Mouse (Mus musculus): Measurements from ENCODE around the gene Abcg2. TPM values are rescaled to one million over a fixed set of nuclear protein-coding genes. Genes with fewer than 3 reads are reported as not detected.
"Not testable (repeated sequence)": the region's sequence is repeated elsewhere in the genome, so short reads cannot be mapped to it uniquely, and the experiment has no call there.

The Abcg2 gene
- polyA plus RNA-seq, 1 experiment from 2014 or later, result 66.9 TPM

- H3K36me3 ChIP-seq; H3K9me3 ChIP-seq; H3K4me1 ChIP-seq; H3K4me3 ChIP-seq (replicated peaks); H3K27ac ChIP-seq; H3K9ac ChIP-seq; H3K4me2 ChIP-seq; H3K27me3 ChIP-seq (replicated peaks): not testable (repeated sequence)
- 0 out of 2 replicates have a peak, but pooled peaks have one; percentile 38 for ATAC-seq (ENCODE audit: insufficient read depth, low FRiP score, low read depth)
- 58% methylated on average over 3 of the region's 3 CpGs for WGBS
Measured at GRCm38 (mm10) chr6:58603485-58604090, 19.3 kb downstream of the Abcg2 start.

DNA sequence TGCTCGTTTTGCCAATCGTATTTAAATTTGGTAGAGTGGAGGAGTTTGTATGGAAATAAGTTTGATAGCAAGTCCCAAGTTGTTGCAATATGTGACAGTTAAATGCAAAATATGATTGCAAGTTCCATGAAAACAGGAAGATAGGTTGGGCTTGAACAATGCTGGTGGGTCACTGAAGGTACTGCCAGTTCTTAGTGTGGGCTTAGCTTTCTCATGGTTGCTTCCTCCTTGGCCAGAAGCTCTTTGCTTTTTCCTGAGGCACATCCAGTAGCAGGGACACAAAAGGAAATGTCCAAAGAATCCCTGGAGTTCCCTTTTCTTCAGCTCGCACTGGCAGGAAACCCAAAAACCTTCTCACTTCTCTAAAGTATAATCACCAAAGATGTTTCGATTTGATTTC lies 22.3 kb downstream of the Abcg2 start:
- Histone ChIP-seq H3K4me2 (no peak overlapping the region), H3K4me1 (0 out of 2 replicates have a peak, but pooled peaks cover 3% of the 10 kb centered on the region), H3K9me3 (no peaks in the 10 kb centered on the region), H3K9ac (no peak overlapping the region), H3K27ac (no peak overlapping the region), H3K4me3 (replicated peaks) (no peak overlapping the region), H3K36me3 (no peaks in the 10 kb centered on the region), H3K27me3 (replicated peaks) (no peaks in the 10 kb centered on the region)
- ATAC-seq (ENCODE audit: insufficient read depth, low FRiP score, low read depth), result no peak
- WGBS, result 84% methylated on average over 4 of the region's 4 CpGs

- Histone ChIP-seq H3K9ac (no peak overlapping the region), H3K4me2 (no peak overlapping the region), H3K27me3 (replicated peaks) (no peaks in the 10 kb centered on the region), H3K4me3 (replicated peaks) (no peak overlapping the region), H3K36me3 (no peaks in the 10 kb centered on the region), H3K9me3 (no peaks in the 10 kb centered on the region), H3K4me1 (0 out of 2 replicates have a peak, but pooled peaks cover 1% of the 10 kb centered on the region), H3K27ac (no peak overlapping the region)
- WGBS, result 74% methylated on average over 2 of the region's 2 CpGs
- no peak for ATAC-seq (ENCODE audit: insufficient read depth, low FRiP score, low read depth)
Measured at GRCm38 (mm10) chr6:58608422-58608821, 24.1 kb downstream of the Abcg2 start.

DNA sequence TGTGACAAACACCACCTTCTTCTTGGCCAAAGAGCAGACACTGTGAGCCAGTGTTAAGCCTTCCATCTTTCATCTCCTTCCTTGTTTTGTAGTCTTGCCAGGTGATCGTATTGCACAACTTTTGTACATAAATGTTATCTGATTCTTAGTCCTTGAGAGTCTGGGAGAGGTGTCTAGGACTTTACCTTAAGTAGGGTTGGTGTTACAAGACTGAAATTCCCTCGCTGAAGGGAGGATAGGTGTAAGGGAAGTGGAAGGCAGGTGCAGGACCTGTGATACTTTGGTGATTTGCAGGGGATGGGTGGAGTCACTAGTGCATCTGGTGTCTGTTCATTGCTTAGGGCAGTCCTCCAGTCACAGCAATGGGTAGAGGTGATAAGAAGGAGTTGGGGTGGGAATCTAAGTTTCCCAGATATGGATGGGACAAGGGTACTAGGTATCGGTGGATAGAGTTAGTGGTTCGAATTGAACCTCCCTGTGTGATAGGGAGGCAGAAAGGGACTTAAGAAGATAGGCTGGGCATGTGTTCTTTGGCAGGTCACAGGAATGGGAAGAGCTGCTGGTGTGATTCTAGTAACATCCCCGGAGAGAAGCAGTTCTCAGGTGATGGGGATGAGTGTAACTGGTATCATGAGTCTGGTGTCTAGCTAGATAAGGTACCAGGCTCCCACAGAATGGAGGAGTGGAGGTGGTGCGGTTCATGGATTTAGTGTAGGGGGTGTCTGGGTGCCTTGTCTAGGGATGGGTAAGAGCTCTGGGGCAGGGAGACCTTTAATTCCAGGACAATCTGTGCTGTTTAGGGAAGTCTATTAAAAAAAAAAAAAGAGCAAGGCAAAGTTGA lies 25.8 kb downstream of the Abcg2 start:
- Histone ChIP-seq H3K9me3 (no peaks in the 10 kb centered on the region), H3K27ac (no peak overlapping the region), H3K36me3 (no peaks in the 10 kb centered on the region), H3K9ac (no peak overlapping the region), H3K4me1 (no peaks in the 10 kb centered on the region), H3K4me2 (no peak overlapping the region), H3K4me3 (replicated peaks) (no peak overlapping the region), H3K27me3 (replicated peaks) (no peaks in the 10 kb centered on the region)
- ATAC-seq (ENCODE audit: insufficient read depth, low FRiP score, low read depth), result peak; percentile 66; the same call in 1 of the 2 replicates
- WGBS, result 83% methylated on average over 6 of the region's 6 CpGs

- H3K27me3 ChIP-seq (replicated peaks), result no peaks in the 10 kb centered on the region
- ATAC-seq (ENCODE audit: insufficient read depth, low FRiP score, low read depth), result peak; percentile 57; the same call in 1 of the 2 replicates
- no peaks in the 10 kb centered on the region for H3K36me3 ChIP-seq
- H3K4me2 ChIP-seq, result no peak overlapping the region
- no peak overlapping the region for H3K4me3 ChIP-seq (replicated peaks)
- WGBS, result 71% methylated on average over 4 of the region's 4 CpGs
- H3K9ac ChIP-seq, result no peak overlapping the region
- no peak overlapping the region for H3K27ac ChIP-seq
- H3K4me1 ChIP-seq, result no peaks in the 10 kb centered on the region
- H3K9me3 ChIP-seq, result no peaks in the 10 kb centered on the region
Measured at GRCm38 (mm10) chr6:58610760-58611654, 26.7 kb downstream of the Abcg2 start.

DNA sequence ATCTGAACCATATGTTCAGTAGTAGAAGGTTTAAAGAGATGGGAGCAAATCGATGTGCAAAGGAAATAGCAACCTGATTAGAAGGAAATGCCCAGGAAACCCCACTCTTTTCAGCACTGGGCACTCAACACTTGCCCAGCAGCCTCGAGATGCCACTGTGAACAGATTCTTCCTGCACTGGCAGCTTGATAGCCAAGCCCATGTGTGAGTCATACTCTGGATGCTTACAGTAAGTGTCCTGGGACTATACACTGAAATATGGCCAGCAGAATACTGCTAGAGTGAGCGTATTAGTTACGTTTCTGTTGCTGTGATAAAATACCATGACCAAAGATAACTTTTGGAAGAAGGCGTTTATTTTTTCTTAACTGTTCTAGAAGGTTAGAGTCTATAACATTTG lies 39.8 kb downstream of the Abcg2 start:
- Histone ChIP-seq H3K9ac (no peak overlapping the region), H3K4me2 (no peak overlapping the region), H3K27ac (no peak overlapping the region), H3K4me1 (no peaks in the 10 kb centered on the region), H3K4me3 (replicated peaks) (no peak overlapping the region), H3K36me3 (no peaks in the 10 kb centered on the region), H3K9me3 (no peaks in the 10 kb centered on the region), H3K27me3 (replicated peaks) (no peaks in the 10 kb centered on the region)
- WGBS, result 78% methylated on average over 5 of the region's 5 CpGs
- no peak for ATAC-seq (ENCODE audit: insufficient read depth, low FRiP score, low read depth)

DNA sequence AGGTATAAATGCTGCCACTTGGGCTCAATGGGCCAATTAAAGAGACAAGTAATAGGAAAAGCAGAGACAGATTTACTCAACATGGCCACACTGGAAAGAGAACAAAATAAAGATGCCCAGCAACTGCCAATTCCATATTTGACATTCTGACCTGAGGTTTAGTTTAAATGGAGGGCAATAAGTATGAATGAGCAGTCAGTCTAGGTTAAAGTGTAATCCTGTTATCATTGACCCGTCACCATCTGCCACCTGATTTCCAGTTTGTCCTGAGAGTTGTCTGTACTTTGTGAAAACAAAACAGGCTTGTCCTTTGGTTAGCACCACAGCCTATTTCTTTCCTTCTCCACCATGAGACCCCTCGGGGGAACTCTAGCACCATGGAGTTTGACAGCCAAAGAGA lies 44.9 kb downstream of the Abcg2 start:
- no peak overlapping the region for H3K9ac ChIP-seq
- H3K4me3 ChIP-seq (replicated peaks), result no peak overlapping the region
- no peak overlapping the region for H3K4me2 ChIP-seq
- H3K36me3 ChIP-seq, result no peaks in the 10 kb centered on the region
- H3K27ac ChIP-seq, result no peak overlapping the region
- H3K27me3 ChIP-seq (replicated peaks), result no peaks in the 10 kb centered on the region
- ATAC-seq (ENCODE audit: insufficient read depth, low FRiP score, low read depth), result no peak
- 75% methylated on average over 2 of the region's 2 CpGs for WGBS
- no peaks in the 10 kb centered on the region for H3K4me1 ChIP-seq
- H3K9me3 ChIP-seq, result no peaks in the 10 kb centered on the region

DNA sequence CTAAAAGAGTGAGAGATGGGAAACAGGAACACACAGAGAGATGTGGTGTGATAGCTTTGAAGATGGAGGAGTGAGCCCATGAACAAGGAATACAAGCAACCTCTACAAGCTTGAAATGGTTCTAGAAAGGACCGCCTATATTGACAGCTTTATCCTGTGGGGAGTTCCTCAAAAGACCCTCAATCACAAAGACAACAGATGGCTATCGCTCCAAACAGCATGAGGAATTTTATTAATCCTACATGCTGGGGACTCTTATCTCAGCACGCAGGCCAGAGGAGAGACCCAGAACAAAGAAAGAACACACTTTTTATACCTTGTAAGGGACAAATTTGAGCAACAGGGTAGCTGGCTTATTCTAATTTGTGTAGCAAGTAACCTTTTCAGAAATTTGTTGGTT lies 48.1 kb downstream of the Abcg2 start:
- Histone ChIP-seq H3K36me3 (no peaks in the 10 kb centered on the region), H3K9ac (no peak overlapping the region), H3K9me3 (no peaks in the 10 kb centered on the region), H3K4me2 (no peak overlapping the region), H3K27me3 (replicated peaks) (no peaks in the 10 kb centered on the region), H3K4me3 (replicated peaks) (no peak overlapping the region), H3K4me1 (no peaks in the 10 kb centered on the region), H3K27ac (no peak overlapping the region)
- no peak for ATAC-seq (ENCODE audit: insufficient read depth, low FRiP score, low read depth)
- 61% methylated on average over 3 of the region's 3 CpGs for WGBS

GRCm38 (mm10) chr6:58633731-58634130 lies 49.4 kb downstream of the Abcg2 start:
- H3K9ac ChIP-seq, result no peak overlapping the region
- H3K27me3 ChIP-seq (replicated peaks), result no peaks in the 10 kb centered on the region
- H3K36me3 ChIP-seq, result no peaks in the 10 kb centered on the region
- H3K27ac ChIP-seq, result no peak overlapping the region
- WGBS, result 84% methylated on average over 4 of the region's 4 CpGs
- peaks cover 4% of the 10 kb centered on the region; the same call in 1 of the 2 replicates for H3K4me1 ChIP-seq
- no peaks in the 10 kb centered on the region for H3K9me3 ChIP-seq
- ATAC-seq (ENCODE audit: insufficient read depth, low FRiP score, low read depth), result no peak
- H3K4me3 ChIP-seq (replicated peaks), result no peak overlapping the region
- H3K4me2 ChIP-seq, result no peak overlapping the region

GRCm38 (mm10) chr6:58638566-58638965 lies 54.2 kb downstream of the Abcg2 start:
- Histone ChIP-seq H3K9ac (no peak overlapping the region), H3K9me3 (no peaks in the 10 kb centered on the region), H3K36me3 (no peaks in the 10 kb centered on the region), H3K4me3 (replicated peaks) (no peak overlapping the region), H3K27ac (no peak overlapping the region), H3K4me1 (peaks cover 4% of the 10 kb centered on the region; the same call in 1 of the 2 replicates), H3K4me2 (no peak overlapping the region), H3K27me3 (replicated peaks) (no peaks in the 10 kb centered on the region)
- ATAC-seq (ENCODE audit: insufficient read depth, low FRiP score, low read depth), result no peak

- Histone ChIP-seq H3K4me2 (no peak overlapping the region), H3K4me3 (replicated peaks) (no peak overlapping the region), H3K4me1 (peaks cover 4% of the 10 kb centered on the region; the same call in 1 of the 2 replicates), H3K36me3 (no peaks in the 10 kb centered on the region), H3K9me3 (no peaks in the 10 kb centered on the region), H3K27me3 (replicated peaks) (no peaks in the 10 kb centered on the region), H3K9ac (no peak overlapping the region), H3K27ac (no peak overlapping the region)
- WGBS, result 85% methylated on average over 2 of the region's 2 CpGs
- no peak for ATAC-seq (ENCODE audit: insufficient read depth, low FRiP score, low read depth)
Measured at GRCm38 (mm10) chr6:58639391-58639790, 55.1 kb downstream of the Abcg2 start.
